In genomic region chr11:87577601-87578248, GRCm38 (mm10) we compare ENCODE assay signal across 8 mouse cellular contexts. TPM values are rescaled to one million over a fixed set of nuclear protein-coding genes. Genes with fewer than 3 reads are reported as not detected.
DNase-seq lines count a peak whose midpoint lies in the region; ATAC-seq and TF ChIP-seq lines count a peak whose summit lies in the region.

No protein-coding gene starts in this region.

- no peak overlapping the region for H3K27ac ChIP-seq in heart, embryonic 11.5 days (ENCODE audit: low read depth, low read length)
- peak overlapping the region; percentile 48 for H3K27ac ChIP-seq in cortical plate, adult 2 months (ENCODE audit: insufficient read depth, low read length)
- H3K27ac ChIP-seq in hindbrain, postnatal 0 days = no peak overlapping the region
- no peak overlapping the region for H3K27ac ChIP-seq in liver, embryonic 16.5 days (ENCODE audit: low read length)

- peak overlapping the region; percentile 76 for H3K4me2 ChIP-seq in heart, embryonic 11.5 days
- H3K4me2 ChIP-seq in hindbrain, postnatal 0 days (ENCODE audit: low read depth, low read length) = peak overlapping the region; percentile 87
- H3K4me2 ChIP-seq in liver, embryonic 16.5 days (ENCODE audit: low read depth, low read length) = peak overlapping the region; percentile 84

- no peaks in the 10 kb centered on the region for H3K36me3 ChIP-seq in heart, embryonic 11.5 days (ENCODE audit: control insufficient read depth, insufficient read depth, low read length)
- no peaks in the 10 kb centered on the region for H3K36me3 ChIP-seq in hindbrain, postnatal 0 days (ENCODE audit: insufficient read depth, low read length)
- H3K36me3 ChIP-seq in liver, embryonic 16.5 days (ENCODE audit: control insufficient read depth, insufficient read depth) = no peaks in the 10 kb centered on the region

- no peak for ATAC-seq in heart, embryonic 11.5 days (replicated peaks; ENCODE audit: insufficient number of reproducible peaks, low FRiP score, low TSS enrichment)
- ATAC-seq in hindbrain, postnatal 0 days = no peak
- no peak for ATAC-seq in liver, embryonic 16.5 days (ENCODE audit: low read depth)

- peak overlapping the region; percentile 49 for H3K4me3 ChIP-seq in heart, embryonic 11.5 days (ENCODE audit: low read depth, low read length)
- peak overlapping the region; percentile 78 for H3K4me3 ChIP-seq in cortical plate, adult 2 months (ENCODE audit: insufficient read depth, low read length)
- peak overlapping the region; percentile 48 for H3K4me3 ChIP-seq in hindbrain, postnatal 0 days (ENCODE audit: low read length)
- peak overlapping the region; percentile 57 for H3K4me3 ChIP-seq in liver, embryonic 16.5 days (ENCODE audit: low read depth, low read length)

- DNase-seq in heart, adult 18-20 months = no peak
- DNase-seq in hindbrain, postnatal 0 days (ENCODE audit: low spot score) = no peak
- no peak for DNase-seq in yolk sac, embryonic 10.5 days (ENCODE audit: low spot score)
- DNase-seq in spleen, postnatal 36 days (ENCODE audit: low spot score in 2 of 2) = no peak
- no peak for DNase-seq in urinary bladder, postnatal 14 days (ENCODE audit: low spot score)

- H3K27me3 ChIP-seq in heart, embryonic 11.5 days (ENCODE audit: control insufficient read depth, insufficient read depth, low read length) = 0 out of 2 replicates have a peak, but pooled peaks cover 2% of the 10 kb centered on the region
- H3K27me3 ChIP-seq in hindbrain, postnatal 0 days (ENCODE audit: insufficient read depth, low read length) = no peaks in the 10 kb centered on the region
- H3K27me3 ChIP-seq in liver, embryonic 16.5 days (ENCODE audit: control insufficient read depth, insufficient read depth, low read depth, low read length) = no peaks in the 10 kb centered on the region

- H3K9ac ChIP-seq in heart, embryonic 11.5 days (ENCODE audit: low read depth, low read length) = peak overlapping the region; percentile 70; the same call in 1 of the 2 replicates
- H3K9ac ChIP-seq in hindbrain, postnatal 0 days (replicated peaks; ENCODE audit: low read length) = peak overlapping the region; percentile 65
- H3K9ac ChIP-seq in liver, embryonic 16.5 days (ENCODE audit: low read depth, low read length) = peak overlapping the region; percentile 51

- TF ChIP-seq POLR2A in cortical plate, adult 2 months (IDR thresholded peaks at IDR 0.05; ENCODE audit: extremely low read depth, insufficient read depth, low read length) = no peak

- WGBS in heart, embryonic 11.5 days (ENCODE audit: insufficient replicate concordance) = 28% methylated on average over 6 of the region's 6 CpGs
- 22% methylated on average over 6 of the region's 6 CpGs for WGBS in hindbrain, postnatal 0 days
- WGBS in liver, embryonic 16.5 days (ENCODE audit: insufficient replicate concordance) = 51% methylated on average over 6 of the region's 6 CpGs

- no peaks in the 10 kb centered on the region for H3K9me3 ChIP-seq in heart, embryonic 11.5 days (replicated peaks; ENCODE audit: control insufficient read depth, low read length)
- H3K9me3 ChIP-seq in hindbrain, postnatal 0 days (ENCODE audit: low read length) = no peaks in the 10 kb centered on the region
- H3K9me3 ChIP-seq in liver, embryonic 16.5 days (replicated peaks; ENCODE audit: control insufficient read depth, low read length) = no peaks in the 10 kb centered on the region

- H3K4me1 ChIP-seq in heart, embryonic 11.5 days (ENCODE audit: control insufficient read depth, insufficient read depth, low read length) = peaks cover 31% of the 10 kb centered on the region
- peaks cover 4% of the 10 kb centered on the region for H3K4me1 ChIP-seq in cortical plate, adult 2 months (ENCODE audit: control insufficient read depth, insufficient read depth, low read length)
- peaks cover 6% of the 10 kb centered on the region; the same call in 1 of the 2 replicates for H3K4me1 ChIP-seq in hindbrain, postnatal 0 days (ENCODE audit: insufficient read depth, low read length)
- H3K4me1 ChIP-seq in liver, embryonic 16.5 days (ENCODE audit: control insufficient read depth, low read depth, low read length) = peaks cover 16% of the 10 kb centered on the region

- no peak for TF ChIP-seq CTCF in cortical plate, adult 2 months (IDR thresholded peaks at IDR 0.05; ENCODE audit: extremely low read depth, insufficient read depth, low read length)
- no peak for TF ChIP-seq CTCF in hindbrain, postnatal 0 days (IDR thresholded peaks at IDR 0.05; ENCODE audit: low read depth)

RNA-seq across cellular contexts. Expression of gene Sept4, which starts 9.0 kb away (rescaled TPM):
- 11.7 and 13.3 TPM in 2 replicates for polyA plus RNA-seq in heart, embryonic 11.5 days (2014; fragmentation: Nextera tagmentation; extraction: Ambion mirVana)
- total RNA-seq in heart, adult 18-20 months (2021) = 10 to 100 TPM; 31.8 to 37.7 TPM
- polyA plus RNA-seq in cortical plate, adult 2 months (2012; rRNA removed) = 424 and 429 TPM in 2 replicates
- total RNA-seq in hindbrain, postnatal 0 days (2014; rRNA removed) = 32.3 and 39.6 TPM in 2 replicates
- 54.9 and 63.6 TPM in 2 replicates for polyA plus RNA-seq in hindbrain, postnatal 0 days (2015; fragmentation: Nextera tagmentation; extraction: Ambion mirVana)
- polyA plus RNA-seq in liver, embryonic 16.5 days (2015; fragmentation: Nextera tagmentation; extraction: Ambion mirVana) = 11.6 and 12.0 TPM in 2 replicates

RNA-seq across cellular contexts. Expression of gene Gm11492, which starts 11.3 kb away (rescaled TPM):
- polyA plus RNA-seq in heart, embryonic 11.5 days (2014; fragmentation: Nextera tagmentation; extraction: Ambion mirVana) = not detected in 2 replicates
- not detected for total RNA-seq in heart, adult 18-20 months (2021)
- polyA plus RNA-seq in cortical plate, adult 2 months (2012; rRNA removed) = 0.06 and 0.13 TPM in 2 replicates
- not detected in 2 replicates for total RNA-seq in hindbrain, postnatal 0 days (2014; rRNA removed)
- not detected in 2 replicates for polyA plus RNA-seq in hindbrain, postnatal 0 days (2015; fragmentation: Nextera tagmentation; extraction: Ambion mirVana)
- not detected in 2 replicates for polyA plus RNA-seq in liver, embryonic 16.5 days (2015; fragmentation: Nextera tagmentation; extraction: Ambion mirVana)

RNA-seq across cellular contexts. Expression of gene Mtmr4, which starts 14.2 kb away (rescaled TPM):
- 23.4 and 28.1 TPM in 2 replicates for polyA plus RNA-seq in heart, embryonic 11.5 days (2014; fragmentation: Nextera tagmentation; extraction: Ambion mirVana)
- total RNA-seq in heart, adult 18-20 months (2021) = 10 to 100 TPM; 22.9 to 25.2 TPM
- 46.0 and 47.0 TPM in 2 replicates for polyA plus RNA-seq in cortical plate, adult 2 months (2012; rRNA removed)
- total RNA-seq in hindbrain, postnatal 0 days (2014; rRNA removed) = 110 and 125 TPM in 2 replicates
- polyA plus RNA-seq in hindbrain, postnatal 0 days (2015; fragmentation: Nextera tagmentation; extraction: Ambion mirVana) = 30.6 and 34.8 TPM in 2 replicates
- 10.1 and 10.5 TPM in 2 replicates for polyA plus RNA-seq in liver, embryonic 16.5 days (2015; fragmentation: Nextera tagmentation; extraction: Ambion mirVana)

RNA-seq across cellular contexts. Expression of gene Hsf5, which starts 39.2 kb away (rescaled TPM):
- 0.11 and 0.18 TPM in 2 replicates for polyA plus RNA-seq in heart, embryonic 11.5 days (2014; fragmentation: Nextera tagmentation; extraction: Ambion mirVana)
- total RNA-seq in heart, adult 18-20 months (2021) = not detected
- polyA plus RNA-seq in cortical plate, adult 2 months (2012; rRNA removed) = 0.40 and 0.42 TPM in 2 replicates
- 0.10 and 0.29 TPM in 2 replicates for total RNA-seq in hindbrain, postnatal 0 days (2014; rRNA removed)
- 0.20 and 0.33 TPM in 2 replicates for polyA plus RNA-seq in hindbrain, postnatal 0 days (2015; fragmentation: Nextera tagmentation; extraction: Ambion mirVana)
- polyA plus RNA-seq in liver, embryonic 16.5 days (2015; fragmentation: Nextera tagmentation; extraction: Ambion mirVana) = 0.06 TPM in 1 of 2 replicates, not detected in the other
